Mouse (Mus musculus): Measurements from ENCODE around the gene Gm6356. TPM values are rescaled to one million over a fixed set of nuclear protein-coding genes. Genes with fewer than 3 reads are reported as not detected.

Gm6356 gene
- polyA plus RNA-seq (2012; rRNA removed): not detected in 2 replicates

GRCm38 (mm10) chr14:6973718-6974117 lies at the start of gene Gm6356:
Gene Gm6356 (minus strand): TSS chr14:6973818.

Other genes starting within 250 kb of the Gm6356 start
- gene Gm3636, start 231.5 kb downstream of the Gm6356 start, polyA plus RNA-seq (2012; rRNA removed): 15.2 and 25.0 TPM in 2 replicates
- not detected in 2 replicates for gene Gm8362, start 199.4 kb downstream of the Gm6356 start, polyA plus RNA-seq (2012; rRNA removed)
- gene Gm3642, start 133.5 kb downstream of the Gm6356 start, polyA plus RNA-seq (2012; rRNA removed): not detected in 2 replicates
- gene Gm3667, start 83.9 kb downstream of the Gm6356 start, polyA plus RNA-seq (2012; rRNA removed): 1.7 and 3.6 TPM in 2 replicates
- gene Gm10406, start 53.6 kb upstream of the Gm6356 start, polyA plus RNA-seq (2012; rRNA removed): 2.4 and 4.5 TPM in 2 replicates
- gene Gm3685, start 71.2 kb upstream of the Gm6356 start, polyA plus RNA-seq (2012; rRNA removed): 0.11 and 0.20 TPM in 2 replicates
- 2.4 and 7.7 TPM in 2 replicates for gene Gm3696, start 126.8 kb upstream of the Gm6356 start, polyA plus RNA-seq (2012; rRNA removed)
- gene Gm6676, start 151.6 kb upstream of the Gm6356 start, polyA plus RNA-seq (2012; rRNA removed): 0.05 TPM in 1 of 2 replicates, not detected in the other
- 1.5 and 5.7 TPM in 2 replicates for gene Gm3512, start 200.7 kb upstream of the Gm6356 start, polyA plus RNA-seq (2012; rRNA removed)
- 0.05 TPM in 1 of 2 replicates, not detected in the other for gene Gm16434, start 220.7 kb upstream of the Gm6356 start, polyA plus RNA-seq (2012; rRNA removed)

Data from central nervous system, embryonic 11.5 days (tissue).